Mouse (Mus musculus) gastrocnemius, adult 2 months (tissue): ENCODE measurements around the gene Wwc2. TPM values are rescaled to one million over a fixed set of nuclear protein-coding genes. Genes with fewer than 3 reads are reported as not detected.
"Not testable (repeated sequence)": the region's sequence is repeated elsewhere in the genome, so short reads cannot be mapped to it uniquely, and the experiment has no call there.

Source experiments
- DNase-seq: peaks from one replicate; pipeline ENCODE4 v3.0.0; 2022
- H3K27ac ChIP-seq: fragments of 200-600 bp; 2 replicates; pipeline ENCODE4 v1.8.1; 2022; ENCODE audit warnings: mild to moderate bottlenecking
- H3K4me3 ChIP-seq: fragments of 200-600 bp; 2 replicates; pipeline ENCODE4 v1.8.1; 2022; ENCODE audit warnings: mild to moderate bottlenecking, moderate library complexity
- CTCF ChIP-seq: fragments of 200-600 bp; IDR thresholded peaks from 2 replicates; pipeline ENCODE4 v1.8.1; 2022; ENCODE audit warnings: antibody characterized with exemption, mild to moderate bottlenecking, moderate library complexity
- intact Hi-C: fragments of 180-260 bp; cut with DNase I; formaldehyde crosslinking; loops from one replicate; pipeline ENCODE4 v1.15.1; 2025
- total RNA-seq, 2 experiments: library from RNA; stranded (reverse); gene quantifications; 2 replicates each; pipeline ENCODE4 v1.2.3; 2021

The Wwc2 gene
- total RNA-seq, 2 experiments from 2014 or later, result 5.0 to 8.3 TPM

DNA sequence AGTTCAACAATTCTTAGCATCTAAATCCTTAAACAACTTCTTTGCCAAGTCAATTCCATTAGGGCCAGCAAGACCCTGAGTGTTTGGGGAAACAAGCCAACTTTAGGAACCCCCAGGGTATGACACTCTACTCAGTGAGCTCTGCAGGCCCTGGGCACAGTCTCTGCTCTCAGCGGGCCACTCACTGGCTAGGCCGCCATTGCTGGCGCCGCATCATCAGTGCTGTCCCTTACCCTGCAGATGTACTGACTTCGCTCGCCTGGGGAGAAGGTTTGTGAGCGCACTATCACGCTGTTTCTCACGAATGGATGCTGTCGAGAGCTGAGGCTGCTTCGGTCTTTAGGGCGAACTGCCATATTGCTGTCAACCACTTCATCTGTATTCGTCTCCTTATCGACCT, 143.6 kb downstream of the Wwc2 start:
- no peak overlapping the region for H3K27ac ChIP-seq
- no peak for DNase-seq
- no peak overlapping the region for H3K4me3 ChIP-seq
- TF ChIP-seq CTCF, result no peak
- intact Hi-C loops, result no loop called here

DNA sequence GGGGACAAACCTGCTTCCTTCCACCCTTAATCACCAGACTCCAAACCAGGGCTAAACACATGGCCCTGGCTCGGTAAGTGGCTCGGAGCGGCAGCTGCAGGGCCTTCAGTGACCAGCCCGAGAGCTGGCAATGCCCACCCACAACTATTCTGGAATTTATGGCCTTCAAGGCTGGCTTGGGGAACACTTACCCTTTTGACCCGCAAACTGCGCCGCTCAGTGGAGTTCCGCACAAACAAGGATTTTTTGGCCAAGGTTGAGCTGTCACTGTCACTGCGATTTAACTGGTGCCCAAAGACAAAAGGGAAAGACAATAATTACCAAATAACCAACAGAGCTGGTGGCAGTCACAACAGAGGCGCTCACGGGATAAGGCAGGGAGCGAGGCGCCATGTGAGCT, 144.8 kb downstream of the Wwc2 start:
- TF ChIP-seq CTCF, result no peak
- no peak overlapping the region for H3K27ac ChIP-seq
- intact Hi-C loops, result no loop called here
- DNase-seq, result no peak
- no peak overlapping the region for H3K4me3 ChIP-seq

DNA sequence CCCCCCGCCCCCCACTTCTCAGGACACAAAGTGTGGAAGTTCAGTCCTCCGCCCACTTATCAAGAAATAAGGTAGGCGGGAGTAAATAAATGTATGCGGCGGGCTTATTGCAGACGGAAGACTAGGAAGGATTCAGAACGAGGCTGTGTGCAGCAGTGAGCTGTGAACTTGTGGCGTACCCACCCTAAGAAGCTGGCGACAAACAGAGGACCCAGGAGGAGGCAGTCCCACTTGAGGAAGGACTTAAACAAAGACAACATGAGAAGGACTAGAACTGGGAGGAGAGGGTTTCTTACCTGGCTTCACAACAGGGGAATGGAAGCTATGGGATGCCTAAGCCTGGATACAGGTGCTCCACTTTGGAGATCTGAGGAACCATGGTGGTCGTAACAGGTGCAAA, 147.1 kb downstream of the Wwc2 start:
- intact Hi-C loops, result no loop called here
- H3K27ac ChIP-seq, result no peak overlapping the region
- no peak for TF ChIP-seq CTCF
- no peak overlapping the region for H3K4me3 ChIP-seq
- no peak for DNase-seq

DNA sequence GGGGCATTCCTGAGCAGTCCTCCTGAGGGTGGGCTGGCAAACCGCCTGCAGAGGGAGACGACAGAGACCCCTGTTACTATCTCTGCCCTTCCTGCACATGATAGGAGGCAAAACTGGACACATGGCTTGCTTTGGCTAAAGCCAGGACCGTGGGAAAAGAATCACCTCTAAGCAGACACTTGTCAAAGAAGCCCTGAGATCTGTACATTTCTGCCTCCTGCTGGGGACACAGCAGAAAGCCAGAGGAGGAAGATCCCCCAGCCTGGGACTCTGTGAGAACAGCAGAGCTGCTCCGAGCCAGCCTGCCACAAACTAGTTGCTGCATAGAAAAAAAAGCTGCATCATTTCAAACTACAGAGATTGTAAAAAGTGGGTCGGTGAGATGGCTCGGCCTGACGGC, 147.7 kb downstream of the Wwc2 start:
- DNase-seq, result no peak
- intact Hi-C loops, result no loop called here
- TF ChIP-seq CTCF, result peak; percentile 17; the same call in 1 of the 2 replicates
- no peak overlapping the region for H3K4me3 ChIP-seq
- no peak overlapping the region for H3K27ac ChIP-seq

DNA sequence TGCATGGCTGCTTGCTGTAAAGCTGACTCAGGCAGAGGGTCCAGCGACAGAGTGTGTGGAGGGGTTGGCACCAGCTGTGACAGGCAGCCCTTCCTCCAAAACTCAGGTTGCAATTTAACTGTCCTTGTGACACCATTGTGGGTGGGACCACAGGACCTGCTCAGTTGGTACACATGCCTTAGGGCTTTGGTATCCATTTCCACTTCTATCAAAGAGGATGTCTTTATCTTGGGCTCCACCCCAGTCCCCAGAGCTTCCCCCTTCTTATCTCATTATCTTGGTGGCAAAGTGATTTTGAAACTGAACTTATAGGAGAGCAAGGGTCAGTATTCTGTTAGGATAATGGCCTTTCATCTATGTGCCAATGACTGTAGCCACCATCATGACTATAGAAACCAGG, 156.8 kb downstream of the Wwc2 start:
- H3K4me3 ChIP-seq, result no peak overlapping the region
- intact Hi-C loops, result no loop called here
- no peak for DNase-seq
- no peak for TF ChIP-seq CTCF
- H3K27ac ChIP-seq, result no peak overlapping the region

DNA sequence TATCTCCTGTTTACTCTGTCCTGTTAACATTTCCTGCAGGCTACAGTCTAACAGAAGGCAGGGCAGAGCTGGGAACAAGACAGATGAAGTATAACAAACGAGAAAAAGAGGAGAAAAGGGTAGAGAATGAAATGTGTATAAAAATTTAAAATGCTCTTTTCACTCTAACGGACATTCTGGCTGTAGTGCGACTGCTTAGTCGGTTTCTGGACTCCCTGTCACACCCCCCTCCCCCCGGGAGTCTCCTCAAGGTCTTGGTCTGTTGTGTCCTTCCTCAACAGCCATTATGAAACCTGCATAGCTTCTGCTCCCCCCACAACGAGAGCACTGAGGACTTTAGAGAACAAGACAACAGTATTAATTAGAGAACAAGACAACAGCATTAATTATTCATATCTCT, 158.1 kb downstream of the Wwc2 start:
- no peak overlapping the region for H3K4me3 ChIP-seq
- TF ChIP-seq CTCF, result no peak
- no peak overlapping the region for H3K27ac ChIP-seq
- intact Hi-C loops, result no loop called here
- DNase-seq, result no peak

DNA sequence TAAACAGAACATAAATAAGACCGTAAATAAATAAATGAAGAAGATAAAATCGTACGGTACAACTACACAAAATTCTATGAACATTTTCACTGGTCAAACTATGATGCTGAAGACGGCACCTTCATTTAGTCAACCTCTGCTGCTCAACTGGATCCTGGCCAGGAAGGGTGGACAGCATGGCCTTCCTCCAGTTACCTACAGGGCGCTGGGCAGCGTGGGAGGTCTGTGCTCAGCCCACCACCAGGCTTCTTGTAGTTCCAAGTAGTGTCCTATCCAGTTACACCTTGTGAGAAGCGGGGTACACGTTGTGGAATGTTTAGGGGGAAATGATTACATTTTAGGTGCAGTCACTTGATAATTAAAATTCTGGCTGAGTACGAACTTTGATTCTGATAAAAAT, 163.8 kb downstream of the Wwc2 start:
- intact Hi-C loops, result no loop called here
- Histone ChIP-seq H3K4me3 (no peak overlapping the region), H3K27ac (no peak overlapping the region)
- no peak for DNase-seq
- no peak for TF ChIP-seq CTCF

DNA sequence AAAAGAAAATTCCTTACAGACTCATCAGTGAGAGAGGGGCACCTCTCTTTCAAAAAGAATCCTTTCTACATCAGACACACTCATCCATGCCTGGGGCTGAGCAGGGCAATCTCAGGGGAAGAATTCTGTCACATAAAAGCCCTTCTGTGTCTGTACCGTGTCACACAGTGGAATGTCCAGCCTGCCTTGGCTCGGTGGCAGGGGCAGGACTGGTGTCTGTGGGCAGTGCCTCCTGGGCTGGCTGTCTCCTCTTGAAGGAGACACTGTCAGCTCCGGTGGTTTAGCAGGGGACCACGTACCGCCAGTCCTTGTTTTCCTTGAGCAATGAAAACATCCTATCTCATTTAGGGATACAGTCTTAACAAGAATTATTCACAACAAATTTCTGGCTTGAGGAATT, 165.1 kb downstream of the Wwc2 start:
- intact Hi-C loops, result no loop called here

DNA sequence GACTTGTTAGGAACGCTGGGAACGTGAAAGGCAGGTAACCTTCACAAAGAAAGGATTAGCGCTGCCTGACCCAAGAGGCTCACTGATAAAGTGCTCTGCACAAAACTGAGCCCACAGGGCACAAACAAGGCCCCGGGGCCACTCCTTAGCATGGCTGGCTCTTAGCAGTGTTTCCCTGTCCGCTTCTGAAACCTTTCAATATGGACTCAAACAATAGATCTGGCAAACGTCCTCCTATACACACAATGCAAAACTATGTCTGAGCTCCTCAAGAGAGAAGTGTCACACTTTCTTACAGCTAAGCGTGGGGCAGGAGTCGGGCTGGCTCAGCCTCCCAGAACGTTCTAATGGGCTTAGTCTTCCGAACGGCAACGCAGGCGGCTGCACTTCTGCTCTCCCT, 166.5 kb downstream of the Wwc2 start, which contains the start of gene Cldn22:
TSS of gene Cldn22 (plus strand) at position 301 of the 400 bp plus-strand sequence.
- no peak for DNase-seq
- Histone ChIP-seq H3K27ac (peak within 1 kb of the TSS; percentile 66), H3K4me3 (peak within 1 kb of the TSS; percentile 9; the same call in 1 of the 2 replicates)
- intact Hi-C loops, result no loop called here
- TF ChIP-seq CTCF, result no peak

More for the DNA sequence above, 165.1 kb downstream of the Wwc2 start:
- no peak for TF ChIP-seq CTCF
- Histone ChIP-seq H3K4me3 (no peak overlapping the region), H3K27ac (0 out of 2 replicates have a peak overlapping the region, but pooled peaks have one; percentile 36)
- no peak for DNase-seq

DNA sequence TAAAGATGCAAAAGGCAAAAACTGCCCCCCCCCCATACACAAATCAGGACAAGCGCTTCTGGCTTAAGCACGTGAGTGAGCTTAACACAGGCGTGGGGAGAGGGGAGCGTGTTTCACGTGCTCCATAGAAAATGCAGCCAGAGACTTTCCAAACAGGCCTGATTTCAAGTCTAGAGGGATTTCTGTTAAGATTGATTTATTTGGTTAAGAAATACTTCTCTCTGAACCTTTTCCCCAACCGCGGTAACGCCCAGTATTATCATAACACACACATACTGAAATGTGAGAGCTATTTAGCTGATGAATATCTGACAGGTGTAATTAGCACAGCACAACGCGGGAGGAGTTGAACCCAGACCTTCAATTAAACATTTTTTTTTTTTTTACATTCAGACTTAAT, 166.9 kb downstream of the Wwc2 start:
- no peak overlapping the region for H3K4me3 ChIP-seq
- no peak for TF ChIP-seq CTCF
- intact Hi-C loops, result no loop called here
- no peak for DNase-seq
- H3K27ac ChIP-seq, result peak overlapping the region; percentile 66

DNA sequence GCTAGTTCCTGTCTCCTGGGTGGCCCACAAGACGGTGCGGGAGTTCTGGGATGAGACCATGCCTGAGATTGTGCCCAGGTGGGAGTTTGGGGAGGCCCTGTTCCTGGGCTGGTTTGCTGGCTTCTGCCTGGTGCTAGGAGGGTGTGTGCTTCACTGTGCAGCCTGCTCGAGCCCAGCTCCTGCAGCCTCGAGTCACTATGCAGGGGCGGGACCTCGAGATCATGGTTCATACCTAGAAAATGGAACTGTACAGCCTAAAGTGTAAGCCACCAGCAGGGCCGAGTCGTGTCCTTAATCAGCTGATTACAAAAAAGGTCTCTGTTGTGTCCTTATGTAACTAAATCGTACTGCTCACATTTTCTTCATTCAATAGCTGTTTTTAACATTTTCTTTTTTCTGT, 168.2 kb downstream of the Wwc2 start:
- DNase-seq, H3K4me3 ChIP-seq, intact Hi-C loops, H3K27ac ChIP-seq: not testable (repeated sequence)

DNA sequence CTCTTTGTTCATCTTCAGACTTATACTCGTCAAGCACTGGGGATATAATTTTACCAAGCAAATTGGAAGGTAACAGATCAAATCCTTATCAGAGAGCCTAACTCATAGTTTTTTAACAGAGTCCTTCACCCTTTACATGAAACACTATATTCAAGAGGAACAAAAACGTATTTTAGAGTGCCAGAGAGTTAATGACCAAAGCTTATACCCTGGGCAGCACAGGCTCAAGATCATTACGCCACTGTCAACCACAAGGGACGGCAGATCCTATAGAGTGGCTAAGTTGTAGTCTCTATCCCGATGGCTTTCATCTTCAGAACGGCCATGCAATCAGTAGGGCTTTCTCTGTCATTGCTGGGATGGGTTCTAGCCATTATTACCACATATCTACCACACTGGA, 168.9 kb downstream of the Wwc2 start, which contains the start of gene Cldn24:
TSS of gene Cldn24 (plus strand) at position 301 of the 400 bp plus-strand sequence.
- no peak within 1 kb of the TSS for H3K27ac ChIP-seq
- H3K4me3 ChIP-seq, result no peak within 1 kb of the TSS
- no peak for TF ChIP-seq CTCF
- no peak for DNase-seq
- intact Hi-C loops, result no loop called here

DNA sequence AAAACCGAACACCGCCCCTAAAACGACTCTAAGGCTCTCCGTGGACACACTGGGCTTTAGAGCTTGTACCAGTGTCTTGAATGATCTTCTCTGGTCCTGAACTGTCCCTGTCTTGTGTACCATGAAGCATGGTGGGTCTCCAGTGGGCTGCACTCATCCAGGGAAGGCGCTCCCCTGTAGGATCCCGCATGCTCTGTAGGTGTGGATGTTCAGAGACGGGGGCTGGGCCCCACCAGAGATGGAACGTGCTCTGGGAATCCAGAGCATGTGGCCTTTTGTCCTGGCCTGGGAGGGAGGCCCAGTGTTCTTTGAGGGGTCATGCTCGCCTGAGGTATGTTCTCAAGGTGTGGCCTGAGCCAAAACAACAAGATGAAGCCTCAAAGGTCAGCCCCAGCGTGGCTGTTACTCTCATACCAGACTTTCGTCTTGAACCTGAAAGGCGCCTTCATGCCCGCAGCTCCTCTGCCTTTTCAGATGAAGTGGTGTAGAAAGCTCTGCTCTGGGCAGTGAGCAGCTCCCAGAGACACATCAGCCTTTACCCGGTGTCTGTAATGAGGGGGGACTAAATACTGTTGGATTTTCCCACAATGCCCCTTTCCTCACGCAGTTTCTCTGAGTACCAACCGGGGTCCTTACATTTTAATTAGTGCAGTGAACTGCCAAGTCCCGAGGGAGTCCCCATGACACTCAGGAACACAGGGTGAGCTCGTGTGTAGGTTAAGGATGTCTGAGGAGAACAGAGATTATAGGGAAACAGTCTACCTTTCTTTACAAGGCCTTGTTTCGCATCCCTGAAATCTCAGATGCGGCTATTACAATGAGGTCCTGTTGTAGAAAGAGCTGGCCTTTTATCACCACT, 169.6 kb downstream of the Wwc2 start:
- H3K27ac ChIP-seq, result no peak overlapping the region
- no peak for DNase-seq
- intact Hi-C loops, result no loop called here

DNA sequence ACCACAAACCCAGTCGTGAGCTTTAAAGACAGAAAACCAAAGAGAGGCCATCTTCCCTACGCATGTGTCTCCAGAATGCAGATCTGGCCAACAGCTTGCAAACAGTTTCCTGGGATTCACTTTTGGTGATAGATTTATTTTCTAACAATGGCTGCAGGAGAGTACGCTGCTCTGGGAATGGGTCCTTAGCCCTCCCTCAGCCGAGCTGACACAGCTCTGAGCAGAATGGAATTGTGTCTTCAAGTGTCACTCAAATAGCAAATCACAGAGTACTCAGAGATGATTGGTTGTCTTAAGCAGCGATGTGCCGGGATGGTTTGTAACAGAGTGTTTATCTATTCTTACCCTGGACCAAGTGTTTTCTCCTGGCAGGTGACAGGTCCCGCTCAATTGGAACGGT, 171.7 kb downstream of the Wwc2 start:
- DNase-seq, result no peak
- H3K27ac ChIP-seq, result no peak overlapping the region
- intact Hi-C loops, result no loop called here
- H3K4me3 ChIP-seq, result no peak overlapping the region
- no peak for TF ChIP-seq CTCF

More for the DNA sequence above, 169.6 kb downstream of the Wwc2 start:
- no peak for TF ChIP-seq CTCF
- no peak overlapping the region for H3K4me3 ChIP-seq
